Mouse (Mus musculus) cerebellum, adult 2 months (tissue): ENCODE results near the gene Creb3l1. TPM values are rescaled to one million over a fixed set of nuclear protein-coding genes. Genes with fewer than 3 reads are reported as not detected.

ENCODE experiments used
- DNase-seq, 2 experiments: peaks; one replicate each; pipeline ENCODE4 v3.0.0; 2021
- H3K27ac ChIP-seq: fragments of 200-500 bp; 2 replicates; pipeline ENCODE4 v1.5.1; 2012; ENCODE audit warnings: low read length, control low read depth, inconsistent platforms; ENCODE audit not compliant: insufficient read depth
- H3K27me3 ChIP-seq: fragments of 200-500 bp; 2 replicates; pipeline ENCODE4 v1.6.1; 2012; ENCODE audit warnings: inconsistent platforms, mild to moderate bottlenecking, low read length, moderate library complexity; ENCODE audit not compliant: control insufficient read depth, insufficient read depth
- H3K4me1 ChIP-seq: fragments of 200-500 bp; 2 replicates; pipeline ENCODE4 v1.6.1; 2011; ENCODE audit warnings: low read length; ENCODE audit not compliant: control insufficient read depth, insufficient read depth
- H3K4me3 ChIP-seq: fragments of 200-500 bp; replicated peaks from 2 replicates; pipeline ENCODE3; 2011; ENCODE audit warnings: mild to moderate bottlenecking, low read depth, low read length, control low read depth; ENCODE audit not compliant: insufficient read depth
- CTCF ChIP-seq: fragments of 200-500 bp; IDR thresholded peaks from 2 replicates; pipeline ENCODE4 v1.5.1; 2011; ENCODE audit warnings: low read depth, mild to moderate bottlenecking, control low read depth, low read length, moderate library complexity, borderline replicate concordance; ENCODE audit not compliant: insufficient read depth
- POLR2A ChIP-seq: fragments of 200-500 bp; IDR thresholded peaks from 2 replicates; pipeline ENCODE4 v1.6.1; 2011; ENCODE audit warnings: low read length, control low read depth, borderline replicate concordance; ENCODE audit not compliant: insufficient read depth
- WGBS: fragments of 180-500 bp; shearing (Covaris S2); methylation state at CpG from one replicate; pipeline ENCODE4 v1.1.7; 2018; 5-methylcytosine and 5-hydroxymethylcytosine counted together
- polyA plus RNA-seq: library from polyadenylated mRNA; depleted of rRNA; stranded (reverse); fragments of >200 nt; gene quantifications from 2 replicates; pipeline ENCODE4 v1.2.3, GENCODE M21; 2012

The Creb3l1 gene
- polyA plus RNA-seq, 1 experiment: 1.3 TPM

DNA sequence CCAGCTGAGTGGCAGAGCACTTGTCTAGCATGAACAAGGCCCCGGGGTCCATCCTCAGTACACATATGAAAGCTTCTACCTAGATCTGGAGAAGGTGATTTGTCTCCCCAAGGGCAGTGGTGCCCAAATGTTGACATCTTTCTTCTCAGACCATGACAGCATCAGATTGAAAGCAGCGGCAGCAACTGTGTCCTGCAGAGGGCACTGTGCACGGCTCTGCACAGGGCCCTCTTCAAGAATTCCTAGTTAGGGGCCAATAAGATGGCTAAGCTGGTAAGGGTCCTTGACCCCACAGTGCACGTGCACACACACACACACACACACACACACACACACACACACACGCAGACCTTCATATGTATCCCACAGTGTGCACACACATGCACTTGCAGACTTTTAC is 9.4 kb downstream of the Creb3l1 start:
- 92% methylated on average over 5 of the region's 5 CpGs for WGBS
- no peaks in the 10 kb centered on the region for H3K27me3 ChIP-seq

DNA sequence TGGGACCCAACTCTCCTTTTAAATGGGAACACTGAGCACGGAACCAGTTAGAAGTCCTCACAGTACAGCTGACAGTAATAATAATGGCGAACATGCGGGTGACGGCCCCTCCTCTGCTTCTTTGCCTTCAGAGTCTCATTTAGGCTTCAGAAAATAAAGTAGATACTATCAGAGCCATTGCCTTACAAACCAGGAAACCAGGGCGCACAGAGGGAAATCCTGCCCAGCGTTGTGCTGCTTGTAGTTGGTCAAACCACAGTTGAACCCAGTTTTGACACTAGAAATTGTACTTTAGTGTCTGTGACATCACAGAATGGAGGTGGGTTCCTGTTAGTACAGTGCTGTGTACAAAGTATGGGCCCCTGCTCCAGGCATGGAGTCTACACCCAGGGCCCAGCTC is 10.1 kb downstream of the Creb3l1 start:
- TF ChIP-seq CTCF (no peak), POLR2A (no peak)
- 93% methylated on average over 6 of the region's 6 CpGs for WGBS
- Histone ChIP-seq H3K4me1 (no peaks in the 10 kb centered on the region), H3K27me3 (no peaks in the 10 kb centered on the region), H3K27ac (no peak overlapping the region), H3K4me3 (no peak overlapping the region)
- no peak for DNase-seq

More for the DNA sequence above, 9.4 kb downstream of the Creb3l1 start:
- no peak for DNase-seq
- Histone ChIP-seq H3K4me1 (no peaks in the 10 kb centered on the region; the same call in 1 of the 2 replicates), H3K27ac (no peak overlapping the region), H3K4me3 (no peak overlapping the region)
- TF ChIP-seq CTCF: no peak
- TF ChIP-seq POLR2A: no peak

DNA sequence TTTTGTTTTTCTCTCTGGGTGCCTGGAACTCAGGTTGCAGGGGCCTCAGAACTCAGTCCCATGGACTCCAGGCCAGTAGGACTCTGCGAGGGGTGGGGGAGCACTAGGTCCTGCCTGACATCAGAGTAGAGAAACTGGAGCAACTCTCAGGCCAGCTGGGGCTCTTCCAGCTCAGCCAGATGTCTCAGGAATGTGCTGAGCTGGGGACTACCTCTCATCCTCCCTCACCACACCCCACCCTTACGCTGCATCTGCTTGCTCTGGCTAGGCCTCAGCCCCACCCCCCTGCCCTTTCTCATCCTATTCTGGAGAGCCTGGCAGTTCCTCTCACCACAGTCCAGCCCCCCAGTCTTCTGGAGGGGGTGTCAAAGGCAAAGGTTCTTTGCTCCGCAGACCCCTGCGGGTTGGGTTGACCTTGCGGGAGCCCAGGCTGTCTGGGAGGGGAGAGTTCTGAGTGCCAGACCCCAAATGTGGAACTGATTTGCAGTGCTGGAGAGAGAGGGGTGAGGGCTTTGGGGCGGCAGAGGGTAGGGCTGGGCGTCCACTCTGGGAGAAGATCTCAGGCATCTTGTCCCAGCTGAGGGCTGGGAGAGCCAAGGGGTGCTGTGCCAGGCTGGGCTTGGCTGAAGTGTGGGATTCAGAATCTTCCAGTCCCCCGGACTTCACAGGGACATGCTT is 11.4 kb downstream of the Creb3l1 start:
- no peak for DNase-seq
- H3K4me3 ChIP-seq: no peak overlapping the region
- no peaks in the 10 kb centered on the region for H3K27me3 ChIP-seq
- no peak overlapping the region for H3K27ac ChIP-seq
- TF ChIP-seq CTCF (no peak), POLR2A (no peak)
- no peaks in the 10 kb centered on the region for H3K4me1 ChIP-seq
- WGBS: 61% methylated on average over 8 of the region's 8 CpGs

DNA sequence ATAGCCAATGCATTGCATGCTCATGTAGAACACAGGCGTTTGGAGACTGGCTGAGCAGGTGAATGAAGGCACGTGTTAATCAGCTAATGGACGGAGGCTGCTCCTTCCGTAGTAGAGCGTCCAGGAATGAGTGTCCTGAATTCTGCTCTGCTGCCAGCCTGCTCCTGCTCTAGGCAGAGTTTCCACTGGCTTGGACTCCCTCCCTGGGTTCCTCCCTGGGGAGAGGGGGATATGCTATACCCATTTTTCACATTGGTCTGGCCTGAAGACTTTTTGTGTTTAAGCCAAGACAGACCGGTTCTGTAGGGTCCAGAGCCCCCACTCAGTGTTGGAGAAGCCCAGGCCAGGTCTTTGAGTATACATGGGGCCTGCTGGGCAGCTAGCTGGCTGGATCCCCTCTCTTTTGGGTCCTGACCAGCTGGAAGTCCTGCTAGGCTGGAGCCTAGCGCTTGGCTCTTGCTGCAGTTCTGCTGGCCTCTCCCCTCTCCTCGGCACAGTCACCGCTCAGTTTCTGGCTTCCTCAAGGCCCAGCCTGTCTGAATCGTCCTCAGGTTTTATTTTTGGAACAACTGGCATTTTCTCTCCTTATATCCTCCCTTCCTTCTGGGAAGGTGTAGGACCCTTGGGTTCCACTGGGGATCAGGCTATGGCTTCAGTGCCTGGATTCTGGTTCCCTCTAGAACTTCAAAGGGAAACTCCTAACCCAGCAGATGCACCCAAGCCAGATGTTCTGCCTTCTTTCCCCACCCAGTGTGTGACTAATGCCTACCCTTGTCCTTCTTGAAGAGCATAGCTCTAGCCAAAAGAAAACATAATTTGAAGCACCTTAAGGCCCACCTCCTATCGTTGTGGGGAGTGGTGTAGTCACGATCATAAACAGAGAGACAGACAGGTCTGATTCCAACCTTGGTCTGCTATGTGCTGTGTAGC is 12.6 kb downstream of the Creb3l1 start:
- no peaks in the 10 kb centered on the region for H3K4me1 ChIP-seq
- TF ChIP-seq POLR2A (no peak), CTCF (no peak)
- DNase-seq: peak in 1 of 2 experiments; percentile 12
- no peaks in the 10 kb centered on the region for H3K27me3 ChIP-seq
- H3K4me3 ChIP-seq: no peak overlapping the region
- WGBS: 43% methylated on average over 12 of the region's 12 CpGs
- no peak overlapping the region for H3K27ac ChIP-seq

DNA sequence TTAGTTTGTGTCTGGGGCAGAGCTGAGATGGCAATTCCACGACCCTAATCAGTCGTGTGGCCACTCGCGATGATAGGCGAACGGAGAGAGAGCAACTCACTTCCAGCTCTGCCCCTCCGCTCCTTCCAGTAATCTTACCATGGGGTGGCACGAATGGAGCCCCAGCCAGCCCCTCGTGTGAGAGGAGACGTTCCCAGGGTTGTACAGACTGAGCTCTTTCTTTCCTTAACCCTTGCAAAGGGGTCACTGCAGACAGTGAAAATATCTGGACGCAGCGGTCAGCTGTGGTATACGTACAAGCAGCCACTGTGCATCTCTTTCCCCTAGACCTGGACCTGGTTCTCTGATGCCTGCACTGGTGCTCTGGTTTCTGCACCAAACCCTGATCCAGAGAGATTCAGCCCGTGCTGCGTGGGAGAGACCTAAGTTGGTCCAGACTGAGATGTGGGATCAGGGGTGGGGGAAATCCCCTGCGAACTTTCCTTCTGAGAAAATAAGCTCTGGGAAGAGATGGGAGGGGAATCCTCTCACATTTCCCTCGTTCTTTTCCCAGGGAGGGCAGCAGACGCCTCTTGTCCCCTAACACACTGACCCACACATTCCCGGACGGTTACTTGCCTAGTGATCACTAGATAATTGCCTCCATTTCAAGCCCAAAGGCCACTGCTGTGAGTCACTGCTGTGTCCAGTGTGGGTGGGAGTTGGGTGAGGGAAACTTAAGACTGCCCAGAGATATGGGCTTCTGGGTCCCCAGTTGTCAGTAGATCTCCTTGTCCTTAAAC is 15.5 kb downstream of the Creb3l1 start:
- no peak for DNase-seq
- Histone ChIP-seq H3K4me1 (no peaks in the 10 kb centered on the region), H3K27me3 (no peaks in the 10 kb centered on the region), H3K4me3 (peak overlapping the region; percentile 91), H3K27ac (peak overlapping the region; percentile 90)
- WGBS: 4% methylated on average over 20 of the region's 20 CpGs
- TF ChIP-seq POLR2A: no peak
- no peak for TF ChIP-seq CTCF

DNA sequence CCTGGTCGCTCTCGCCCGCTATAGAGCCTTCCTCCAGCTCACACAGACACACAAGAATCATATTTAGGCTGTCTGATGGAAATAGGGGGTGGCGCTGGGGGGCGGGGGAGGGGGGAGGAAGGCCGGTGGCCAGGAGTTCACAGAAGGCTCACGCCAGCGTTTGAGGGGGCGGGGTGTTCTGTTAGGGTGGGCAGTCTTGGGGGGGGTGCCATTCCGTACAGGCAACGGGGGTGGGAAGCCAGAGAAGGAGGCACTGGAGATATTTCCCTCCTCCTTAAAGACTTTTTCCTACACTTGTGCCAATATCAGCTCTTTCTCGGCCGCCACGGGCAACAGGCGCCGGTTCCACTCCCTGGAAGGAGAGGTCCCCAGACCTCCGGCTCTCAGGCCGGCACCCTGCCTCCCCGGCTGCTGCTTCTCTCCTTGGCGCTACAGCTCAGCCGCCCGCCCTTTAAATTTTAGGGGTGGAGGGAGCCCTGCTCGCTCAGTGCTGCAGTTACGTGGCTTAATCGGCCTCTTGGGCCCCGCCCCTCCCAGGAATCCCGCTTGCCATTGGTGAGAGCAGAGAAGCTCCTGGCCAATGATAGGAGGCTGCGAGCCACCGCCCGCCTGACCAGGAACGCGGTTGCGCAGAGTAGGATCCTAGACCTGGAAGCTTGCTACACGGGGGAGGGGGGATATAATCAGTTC is 16.2 kb downstream of the Creb3l1 start:
- peak; percentile 94 for TF ChIP-seq POLR2A
- TF ChIP-seq CTCF: no peak
- WGBS: 0% methylated on average over 34 of the region's 34 CpGs
- DNase-seq: peak; percentile 97 to 99
- H3K27me3 ChIP-seq: no peaks in the 10 kb centered on the region
- H3K4me1 ChIP-seq: no peaks in the 10 kb centered on the region
- peak overlapping the region; percentile 91 for H3K4me3 ChIP-seq
- peak overlapping the region; percentile 90 for H3K27ac ChIP-seq

DNA sequence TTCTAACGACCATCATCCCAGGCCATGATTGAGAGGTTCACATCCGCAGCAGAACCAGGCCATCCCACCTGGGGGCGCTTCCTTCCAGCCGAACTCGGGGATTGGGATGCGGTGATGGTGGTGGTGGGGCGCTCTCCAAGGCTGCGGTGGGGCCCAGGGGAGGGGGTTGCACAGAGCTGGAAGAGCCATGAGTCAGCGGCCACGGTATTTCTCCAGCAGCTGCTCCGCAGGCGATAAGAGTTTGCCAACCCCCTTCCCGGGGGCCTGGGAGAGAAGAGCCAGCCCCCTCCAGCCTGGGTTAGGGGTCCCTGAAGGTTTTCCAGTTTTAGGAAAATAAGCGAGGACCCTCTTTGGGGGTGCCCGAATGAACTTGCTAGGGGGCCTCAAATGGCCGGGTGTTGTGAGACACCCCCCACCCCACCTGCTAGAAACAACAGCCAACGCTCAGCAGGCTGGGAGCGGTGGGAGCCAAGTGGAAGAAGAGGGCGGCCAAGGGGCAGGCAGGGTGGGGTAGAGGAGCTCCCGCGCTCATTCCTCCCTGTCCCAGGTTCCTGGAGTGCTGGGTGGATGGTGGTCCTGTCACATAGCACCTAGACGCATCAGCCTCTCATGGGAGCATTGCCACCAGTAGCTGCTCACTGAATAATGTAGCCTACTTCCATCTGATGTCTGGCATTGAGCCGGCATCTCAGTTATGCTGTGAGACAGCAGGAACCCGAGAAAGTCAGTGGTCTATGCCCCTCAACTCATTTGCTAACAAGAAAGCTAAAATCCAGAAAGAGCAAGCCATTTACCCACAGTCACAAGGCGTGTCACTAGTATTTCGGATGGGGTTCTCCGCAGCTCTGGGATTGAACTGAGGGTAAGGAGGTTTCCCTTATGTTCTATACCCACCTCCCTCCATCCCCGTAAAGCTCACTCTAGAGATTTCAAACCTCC is 17.1 kb downstream of the Creb3l1 start:
- H3K27me3 ChIP-seq: no peaks in the 10 kb centered on the region
- H3K4me3 ChIP-seq: peak overlapping the region; percentile 91
- 2% methylated on average over 28 of the region's 28 CpGs for WGBS
- peak overlapping the region; percentile 61; the same call in 1 of the 2 replicates for H3K27ac ChIP-seq
- TF ChIP-seq POLR2A: no peak
- TF ChIP-seq CTCF: peak; percentile 66; the same call in 1 of the 2 replicates
- peak; percentile 58 to 68 for DNase-seq
- no peaks in the 10 kb centered on the region for H3K4me1 ChIP-seq
